Mouse (Mus musculus) thymus, postnatal 4 days (tissue): ENCODE results near the gene Socs4.
A peak's percentile ranks its signal among the peaks of the same experiment; 100 is the strongest.

ENCODE experiments used
- DNase-seq: peaks from one replicate; pipeline ENCODE4 v3.0.0; 2021

Socs4 gene

DNA sequence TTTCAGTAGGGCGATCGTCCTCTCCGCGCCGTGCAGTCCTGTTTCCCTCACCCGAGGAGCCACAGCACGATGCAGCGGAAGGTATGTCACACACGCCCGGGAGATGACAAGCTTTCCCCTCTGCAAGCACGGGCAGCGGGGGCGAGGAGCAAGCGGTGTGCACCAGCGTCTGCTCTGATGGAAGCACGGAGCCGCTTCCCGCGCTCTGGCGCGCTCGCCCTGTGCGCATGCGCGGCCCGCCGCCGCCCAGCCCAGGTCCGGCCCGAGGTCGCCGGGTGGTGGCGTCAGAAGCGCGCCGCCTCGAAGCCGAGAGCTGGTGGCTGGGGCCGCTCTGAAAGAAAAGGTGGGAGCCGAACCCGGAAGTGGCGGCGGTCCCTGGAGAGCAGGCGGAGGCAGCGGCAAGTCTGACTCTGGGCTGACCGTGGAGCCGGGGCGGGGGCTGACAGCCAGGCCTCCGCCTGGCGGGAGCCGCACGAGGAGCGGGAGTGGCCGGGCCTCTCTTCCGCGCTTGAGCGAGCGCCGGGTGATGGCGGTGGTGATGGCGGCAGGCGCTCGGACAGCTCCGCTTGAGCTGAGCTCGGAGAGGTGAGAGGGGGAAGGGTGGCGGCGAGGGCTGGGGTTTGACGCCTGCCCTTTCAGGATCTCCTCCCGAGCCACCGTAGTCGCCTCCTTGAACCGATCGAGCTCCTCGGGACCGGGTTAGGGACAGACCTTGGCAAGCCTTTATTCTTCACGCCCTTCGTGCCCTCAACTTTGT, at the start of gene Socs4, which contains the start of gene Wdhd1:
TSS of gene Socs4 (plus strand) at position 295 of the 757 bp plus-strand sequence.
TSS of gene Wdhd1 (minus strand) at position 221 of the 757 bp plus-strand sequence.
- DNase-seq = peak; percentile 97

DNA sequence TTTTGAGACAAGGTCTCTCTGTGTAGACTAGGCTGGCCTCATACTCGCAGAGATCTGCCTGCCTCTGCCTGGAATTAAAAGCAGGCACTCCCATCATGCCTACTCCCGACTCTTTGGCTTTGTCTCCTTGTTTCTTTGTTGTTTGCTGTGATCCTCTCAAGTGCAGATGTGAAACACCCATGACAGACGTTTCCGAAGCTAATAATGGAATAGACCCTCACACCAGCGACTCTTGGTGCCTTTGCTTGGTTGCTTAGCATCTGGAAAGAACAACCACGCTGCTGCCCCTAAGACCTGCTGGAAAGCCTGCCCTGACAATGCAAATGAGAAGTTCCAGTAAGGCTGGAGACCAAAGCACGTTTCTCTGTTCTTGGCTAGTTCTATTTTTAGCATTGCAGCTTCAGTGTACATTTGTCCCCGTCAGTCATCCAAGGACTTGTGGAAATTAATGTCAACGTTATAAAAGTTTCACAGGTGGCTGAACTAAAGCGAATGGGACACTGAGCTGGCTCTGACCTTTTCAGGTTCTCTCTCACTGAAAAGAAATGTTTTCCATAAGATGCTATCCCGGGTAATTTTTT, 46.8 kb upstream of the Socs4 start:
- no peak for DNase-seq

DNA sequence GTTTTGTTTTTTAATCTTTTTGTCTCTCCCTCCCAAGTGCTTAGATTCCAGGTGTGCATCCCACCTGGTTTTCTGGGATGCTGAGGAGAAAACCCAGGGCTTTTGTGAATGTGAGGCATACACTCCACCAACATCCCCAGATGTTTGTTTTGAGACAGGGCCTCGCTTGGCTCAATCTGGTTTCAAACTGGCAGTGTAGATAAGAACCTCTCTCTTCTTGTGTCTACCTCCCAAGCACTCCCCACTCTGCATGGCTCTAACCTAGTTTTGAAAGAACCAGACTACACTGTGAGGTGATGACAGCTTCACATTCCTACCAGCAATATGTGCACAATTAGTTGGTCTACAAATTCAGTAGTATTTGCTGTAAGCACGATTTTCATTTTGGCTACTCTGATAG, 43.1 kb upstream of the Socs4 start:
- no peak for DNase-seq

DNA sequence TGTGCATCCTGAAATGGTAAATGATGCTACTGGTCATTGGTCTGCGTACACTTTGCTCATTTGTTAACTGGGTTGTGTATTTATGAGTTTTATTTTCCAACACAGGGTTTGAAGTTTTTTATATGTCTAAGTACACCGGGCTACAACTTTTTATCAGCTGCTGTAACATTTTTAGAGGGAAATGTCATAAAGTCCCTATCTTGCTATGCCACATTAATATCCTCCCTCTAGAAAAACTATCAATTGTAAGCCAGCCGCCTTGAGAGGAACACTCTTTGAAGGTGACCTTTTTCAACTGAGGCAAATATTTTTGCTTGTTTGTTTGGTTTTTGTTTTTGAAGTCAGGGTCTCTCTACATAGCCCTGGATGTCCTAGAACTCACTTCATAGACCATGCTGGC, 42.7 kb upstream of the Socs4 start:
- DNase-seq = no peak

DNA sequence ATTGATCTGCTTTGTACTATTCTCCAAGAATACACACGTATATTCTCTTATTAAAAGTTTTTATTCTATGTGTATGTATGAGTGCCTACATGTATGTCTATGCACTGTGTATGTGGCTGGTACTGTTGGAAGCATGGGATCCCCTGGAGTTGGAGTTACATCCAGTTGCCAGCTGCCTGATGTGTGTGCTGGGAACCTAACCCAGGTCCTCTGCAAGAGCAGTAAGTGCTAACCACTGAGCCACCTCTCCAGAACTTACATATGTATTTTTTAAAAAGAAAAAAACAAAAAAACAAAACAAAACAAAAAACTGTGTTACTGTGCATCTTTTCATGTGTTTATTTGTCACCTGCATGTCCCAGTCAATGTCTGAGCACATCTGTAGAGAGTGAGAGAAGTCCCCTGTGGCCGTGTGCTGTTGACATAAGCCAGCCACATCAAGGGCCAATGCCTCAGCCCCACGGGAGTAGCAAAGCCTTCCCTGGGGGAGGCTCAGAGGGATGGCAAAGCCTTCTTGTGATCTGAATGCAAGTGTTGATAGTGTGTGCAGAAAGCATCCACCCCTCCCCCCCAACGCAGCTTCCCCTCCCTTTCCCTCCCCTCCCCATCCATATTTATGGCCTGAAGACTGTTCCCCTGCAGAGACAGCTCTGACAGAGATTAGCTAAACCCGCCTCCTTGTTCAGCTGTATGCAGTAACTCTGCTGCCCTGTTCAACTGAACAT, 42.0 kb upstream of the Socs4 start:
- DNase-seq = no peak

DNA sequence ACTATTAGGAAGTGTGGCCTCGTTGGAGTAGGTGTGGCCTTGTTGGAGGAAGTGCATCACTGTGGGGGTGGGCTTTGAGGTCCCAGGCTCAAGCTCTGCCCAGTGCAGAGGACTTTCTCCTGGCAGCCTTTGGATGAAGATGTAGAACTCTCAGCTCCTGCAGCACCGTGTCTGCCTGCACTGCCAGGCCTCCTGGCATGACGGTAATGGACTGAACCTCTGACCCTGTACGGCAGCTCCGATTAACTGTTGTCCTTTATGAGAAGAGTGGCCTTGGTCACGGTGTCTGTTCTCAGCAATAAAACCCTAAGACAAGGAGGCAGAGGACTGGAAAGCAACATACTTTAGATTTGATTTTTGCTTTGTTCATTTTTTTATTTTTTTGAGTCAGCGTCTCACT, 40.2 kb upstream of the Socs4 start:
- DNase-seq = no peak

DNA sequence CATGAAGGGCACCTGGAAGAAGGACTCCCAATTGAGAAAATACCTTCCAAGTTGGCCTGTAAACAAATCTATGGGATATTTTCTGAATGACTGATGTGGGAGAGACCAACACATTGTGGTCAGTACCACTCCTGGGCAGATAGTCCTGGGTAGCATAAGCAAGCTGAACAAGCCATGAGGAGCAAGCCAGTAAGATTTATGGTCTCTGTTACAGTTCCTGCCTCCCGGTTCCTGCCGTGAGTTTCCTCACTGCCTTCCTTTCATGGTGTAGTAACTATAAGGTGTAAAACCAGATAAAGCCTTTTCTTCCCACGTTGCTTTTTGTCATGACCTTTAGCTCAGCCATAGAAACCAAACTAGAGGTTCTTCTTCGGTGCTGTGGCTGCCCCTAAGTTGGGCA, 39.4 kb upstream of the Socs4 start:
- no peak for DNase-seq

DNA sequence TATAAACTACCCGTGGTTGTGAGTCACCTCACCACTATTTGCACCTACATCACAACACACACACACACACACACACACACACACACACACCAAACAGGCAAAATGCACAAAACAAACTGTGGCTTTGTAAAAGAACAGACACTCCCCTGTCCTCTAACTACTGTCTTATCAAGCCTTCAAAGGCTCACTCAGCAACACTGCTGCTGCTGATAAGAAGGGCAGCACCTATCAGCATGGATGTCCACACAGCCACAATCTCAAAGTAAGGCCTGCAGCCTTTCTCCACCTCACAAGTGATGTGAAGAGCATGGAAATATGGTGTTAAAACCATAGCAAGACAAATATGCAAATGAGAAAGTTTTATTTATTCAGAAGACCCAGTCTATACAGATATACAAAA, 36.1 kb upstream of the Socs4 start:
- no peak for DNase-seq

DNA sequence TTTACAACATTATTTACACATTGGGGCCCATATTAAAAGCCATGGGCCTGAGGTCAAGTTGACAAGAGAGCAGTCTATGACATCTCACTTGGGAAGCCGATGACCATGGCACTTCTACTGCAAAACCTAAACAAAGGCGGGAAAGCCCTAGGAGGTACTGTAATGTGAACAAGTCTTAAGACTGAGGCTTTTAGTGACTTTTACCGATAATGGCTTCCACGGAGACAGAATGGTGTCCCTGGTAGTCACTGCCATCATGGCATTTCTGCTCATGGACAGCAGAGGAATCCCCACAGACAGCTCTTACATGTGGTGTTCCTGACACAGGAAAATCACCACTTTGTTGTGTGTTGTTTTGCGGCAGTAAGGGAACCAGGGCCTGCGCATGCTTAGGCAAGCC, 35.7 kb upstream of the Socs4 start:
- no peak for DNase-seq

DNA sequence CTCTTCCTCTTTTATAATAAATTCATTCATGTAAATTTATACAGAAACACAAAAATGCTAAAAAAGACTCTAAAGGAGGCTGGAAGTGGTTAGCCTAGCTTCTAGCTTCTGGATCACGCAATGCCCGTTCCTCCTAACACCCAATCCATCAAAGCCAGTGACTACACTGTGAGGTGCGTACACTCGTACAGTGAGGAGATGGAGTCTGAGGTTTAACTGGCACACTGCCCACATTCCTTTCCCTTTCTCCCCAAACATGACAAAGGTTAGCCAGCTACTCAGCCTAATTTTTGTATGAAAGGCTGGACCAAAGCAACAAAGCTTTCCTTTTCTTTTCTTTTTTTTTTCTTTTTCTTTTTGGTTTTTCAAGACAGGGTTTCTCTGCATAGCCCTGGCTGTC, 34.0 kb upstream of the Socs4 start:
- no peak for DNase-seq

DNA sequence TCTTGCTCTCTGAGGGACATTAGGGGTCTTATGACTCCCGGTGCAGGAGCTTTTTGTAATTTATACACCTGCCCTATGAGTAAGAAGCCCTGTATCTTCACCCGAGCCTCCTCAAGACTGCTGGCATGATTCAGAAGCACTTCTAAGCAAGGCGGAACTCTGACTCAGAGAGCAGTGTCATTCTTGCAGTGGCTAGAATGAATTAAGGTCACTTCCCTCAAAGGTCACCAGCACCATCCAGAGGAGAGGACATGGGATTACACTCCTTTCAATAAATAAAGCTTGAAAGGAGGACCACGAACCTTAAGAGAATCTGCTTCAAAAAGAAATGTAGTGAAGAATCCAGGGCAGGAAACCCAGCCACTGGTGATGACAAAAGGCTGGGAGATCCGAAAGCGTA, 26.9 kb upstream of the Socs4 start:
- DNase-seq = no peak

DNA sequence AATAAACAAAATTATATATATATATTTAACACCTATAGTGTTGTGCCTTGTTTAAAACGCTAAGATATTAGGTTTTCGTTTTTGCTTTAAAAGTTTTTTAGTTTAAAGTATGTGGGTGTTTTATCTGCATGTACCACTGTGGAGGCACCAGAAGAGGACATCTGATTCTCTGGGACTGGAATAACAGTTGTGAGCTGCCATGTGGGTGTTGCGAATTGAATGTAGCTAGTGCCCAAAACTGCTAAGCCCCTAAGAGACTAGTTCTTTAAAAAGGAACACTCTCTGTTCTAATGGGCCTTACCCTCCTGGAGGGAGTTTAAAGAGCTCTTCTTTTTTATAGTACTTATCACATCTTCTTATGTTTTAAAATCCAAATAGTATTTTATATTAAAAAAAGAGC, 11.9 kb upstream of the Socs4 start:
- no peak for DNase-seq

DNA sequence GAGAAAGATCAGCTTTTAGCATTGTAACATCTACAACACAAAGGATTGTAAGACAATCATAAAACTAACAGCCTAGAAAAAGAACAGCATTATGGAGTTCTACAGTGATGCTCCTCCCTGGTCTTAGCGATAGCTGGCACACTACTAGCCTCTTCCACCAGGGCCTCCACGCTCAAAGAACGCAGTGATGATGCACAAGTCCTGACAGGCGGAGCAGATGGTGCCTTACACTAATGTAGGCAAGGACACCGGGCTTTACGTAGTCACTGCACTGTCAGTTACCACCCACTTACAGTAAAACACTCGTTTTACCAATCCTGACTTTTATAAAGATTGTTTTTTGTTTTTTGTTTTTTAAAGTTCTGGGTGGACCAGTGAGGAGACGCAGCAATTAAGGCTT, 10.9 kb upstream of the Socs4 start:
- no peak for DNase-seq

DNA sequence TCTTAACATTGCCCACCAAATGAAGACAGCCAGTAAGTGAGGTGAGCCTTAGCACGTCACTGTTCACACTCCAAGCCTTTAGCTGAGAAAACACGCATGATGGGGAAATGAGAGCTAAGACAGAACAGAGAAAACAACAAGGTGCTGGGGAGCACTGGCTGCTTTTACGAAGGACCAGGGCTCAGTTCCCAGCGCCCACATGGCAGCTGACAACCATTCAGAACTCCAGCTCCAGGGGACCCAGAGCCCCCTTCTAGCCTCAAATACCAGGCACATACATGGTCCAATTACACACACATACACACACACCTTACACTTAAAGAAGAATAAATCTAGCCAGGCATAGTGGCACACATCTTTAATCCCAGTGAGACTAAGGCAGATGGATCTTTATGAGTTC, 7.7 kb upstream of the Socs4 start:
- no peak for DNase-seq

DNA sequence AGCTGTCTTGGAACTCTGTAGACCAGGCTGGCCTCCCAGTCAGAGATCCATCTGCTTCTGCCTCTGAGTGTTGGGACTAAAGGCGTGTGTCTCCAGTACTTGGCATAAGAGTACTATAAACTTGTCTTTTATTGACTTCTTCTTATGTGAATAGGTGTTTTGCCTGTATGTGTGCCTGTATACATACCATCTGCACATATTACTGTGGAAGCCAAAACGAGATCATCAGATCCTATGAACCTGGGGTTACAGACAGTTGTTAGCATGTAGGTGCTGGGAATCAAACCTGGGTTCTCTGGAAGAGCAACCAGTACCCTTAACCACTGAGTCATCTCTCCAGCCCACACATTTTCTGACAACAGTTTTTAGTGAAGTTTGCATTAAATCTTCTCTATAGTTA, 7.0 kb upstream of the Socs4 start:
- no peak for DNase-seq

DNA sequence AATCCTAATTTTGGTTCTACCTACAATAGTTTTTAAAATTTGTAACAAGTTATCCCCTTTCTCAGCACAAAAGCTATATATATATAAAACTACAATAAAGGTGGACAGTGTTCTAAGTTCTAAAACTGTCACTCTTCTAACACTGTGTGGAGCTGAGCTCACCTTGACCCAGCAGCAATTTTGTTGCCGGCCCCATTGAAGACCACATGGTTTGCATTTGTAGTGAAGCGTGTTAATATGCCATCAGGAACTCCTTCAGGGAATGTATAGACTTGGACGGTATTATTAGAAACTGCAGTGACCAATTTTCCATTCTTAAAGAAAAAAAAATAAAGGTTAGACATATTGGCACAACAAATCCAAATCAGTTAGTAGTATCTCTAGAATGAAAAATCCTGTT, 3.0 kb upstream of the Socs4 start:
- no peak for DNase-seq

DNA sequence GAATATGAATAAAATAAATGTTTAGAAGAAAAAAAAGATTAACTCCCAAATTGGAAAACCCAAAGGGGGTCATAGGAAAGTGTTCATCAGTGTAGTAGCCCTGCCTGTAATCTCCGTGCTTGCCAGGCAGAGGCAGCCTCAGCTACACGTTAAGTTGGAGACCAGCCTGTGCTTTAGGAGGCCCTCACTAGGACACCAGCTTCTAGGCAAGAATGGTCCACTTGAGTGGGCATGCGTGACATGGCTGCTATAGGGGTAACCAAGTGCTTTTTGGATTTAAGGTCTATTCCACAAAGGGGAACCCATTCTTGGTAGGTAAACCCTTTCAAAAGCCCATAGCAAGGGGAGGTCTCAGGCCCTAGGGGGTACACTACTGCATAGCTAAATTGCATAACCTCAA, 1.3 kb upstream of the Socs4 start:
- DNase-seq = peak; percentile 16

DNA sequence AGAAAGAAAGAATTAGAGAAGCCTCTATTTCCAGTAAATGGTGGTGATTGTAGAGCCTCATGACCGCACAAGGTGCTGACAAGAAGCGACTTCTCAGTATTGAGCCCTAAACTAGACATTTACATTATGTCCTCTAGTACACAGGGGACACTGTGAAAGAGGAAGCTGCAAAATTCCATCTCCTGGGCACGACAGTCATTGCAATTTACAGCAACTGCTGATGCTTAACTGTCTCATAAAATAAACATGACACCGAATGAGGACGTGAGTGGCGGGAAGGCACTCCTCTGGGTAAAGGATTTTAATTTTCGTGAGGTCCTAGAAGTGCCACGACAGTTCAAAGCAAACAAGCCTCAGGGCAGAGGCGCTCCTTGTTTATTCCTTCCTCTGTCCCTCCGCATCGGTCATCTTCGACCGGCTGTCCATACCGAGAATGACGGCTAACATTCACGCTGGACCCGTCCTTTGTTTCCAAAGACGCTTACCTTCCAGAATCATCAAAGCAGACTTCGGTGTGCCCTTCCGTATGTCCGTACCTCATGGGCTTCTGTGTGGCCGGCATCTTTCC, 611 bp upstream of the Socs4 start:
- DNase-seq = no peak

DNA sequence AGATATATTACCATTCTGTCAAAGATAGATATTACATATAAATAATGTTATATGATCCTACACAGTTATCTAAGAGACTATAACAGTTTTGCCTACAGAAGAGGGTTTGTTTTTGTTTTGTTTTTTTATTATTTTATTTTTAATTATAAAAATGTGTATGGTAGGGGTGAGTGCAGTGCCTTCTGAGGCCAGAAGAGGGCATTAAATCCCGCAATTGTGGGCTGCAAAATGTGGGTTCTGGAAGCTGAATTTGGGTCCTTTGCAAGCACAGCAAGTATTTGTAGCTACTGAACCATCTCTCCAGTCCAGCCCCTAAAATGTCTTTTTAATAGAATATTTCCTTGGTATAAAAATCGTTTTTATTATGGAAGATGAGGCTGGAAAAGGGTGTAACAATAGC, 2.3 kb downstream of the Socs4 start:
- no peak for DNase-seq

DNA sequence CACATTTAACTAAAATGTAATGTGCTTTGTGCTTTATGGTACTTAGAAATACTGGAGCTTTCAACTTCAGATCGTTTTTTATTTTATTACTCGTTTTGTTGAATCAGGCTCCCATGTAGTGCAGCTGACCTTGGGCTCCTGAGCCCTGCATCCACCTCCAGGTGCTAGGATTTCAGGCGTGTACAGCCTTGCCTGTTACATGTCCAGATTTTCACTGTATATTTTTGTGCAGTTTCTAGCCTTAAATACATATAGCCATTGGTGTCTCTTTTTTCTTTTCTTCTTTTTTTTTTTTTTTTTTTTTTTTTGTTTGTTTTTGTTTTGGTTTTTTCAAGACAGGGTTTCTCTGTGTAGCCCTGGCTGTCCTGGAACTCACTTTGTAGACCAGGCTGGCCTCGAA, 4.8 kb downstream of the Socs4 start:
- DNase-seq = no peak

DNA sequence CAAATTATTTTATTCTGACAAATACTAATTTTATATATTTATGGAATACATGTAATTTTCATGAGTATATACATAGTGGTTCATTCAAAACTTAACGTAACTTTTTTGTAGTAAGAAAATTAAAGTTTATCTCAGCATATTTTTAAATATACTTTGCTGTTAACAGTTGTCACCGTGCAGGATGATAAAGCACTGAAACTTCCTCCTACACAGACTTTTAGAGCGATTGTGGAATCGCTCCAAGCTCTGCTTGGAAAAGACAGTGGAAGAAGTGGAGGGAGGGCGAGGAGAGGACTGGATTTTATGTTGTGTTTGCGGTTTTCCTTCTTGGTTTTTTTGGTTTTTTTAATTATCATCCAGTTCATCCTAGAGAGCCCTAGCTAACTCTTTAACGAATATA, 6.8 kb downstream of the Socs4 start:
- no peak for DNase-seq

DNA sequence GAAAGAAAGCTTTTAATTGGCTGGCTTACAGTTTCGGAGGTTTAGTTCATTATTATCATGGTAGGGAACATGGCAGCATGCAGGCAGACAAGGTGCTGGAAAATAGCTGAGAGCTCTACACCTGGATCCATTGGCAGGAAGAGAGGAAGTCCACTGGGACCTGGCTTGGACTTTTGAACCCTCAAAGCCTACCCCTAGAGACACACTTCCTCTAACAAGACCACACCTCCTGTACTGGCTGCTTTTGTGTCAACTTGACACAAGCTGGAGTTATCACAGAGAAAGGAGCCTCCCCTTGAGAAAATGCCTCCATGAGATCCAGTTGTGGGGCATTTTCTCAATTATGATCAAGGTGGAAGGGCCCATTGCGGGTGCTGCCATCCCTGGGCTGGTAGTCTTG, 8.5 kb downstream of the Socs4 start:
- DNase-seq = no peak

DNA sequence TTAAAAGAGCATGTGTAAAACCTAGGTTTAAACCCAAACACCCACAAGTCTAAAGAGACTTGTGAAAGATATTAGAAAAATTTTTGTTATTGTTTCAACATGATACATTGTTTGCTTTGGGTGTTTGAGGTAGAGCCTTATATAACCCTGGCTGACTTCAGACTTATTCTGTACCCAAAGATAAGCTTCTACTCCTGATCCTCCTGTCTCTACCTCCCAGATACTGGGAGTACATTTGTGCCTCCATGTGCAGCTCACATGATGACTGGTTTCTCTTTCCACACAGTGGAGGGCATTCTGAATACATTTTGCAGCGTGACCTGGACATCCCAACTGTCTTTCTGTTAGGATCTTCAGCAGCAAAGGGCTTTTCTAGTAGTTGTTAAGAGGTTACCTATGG, 9.5 kb downstream of the Socs4 start:
- DNase-seq = no peak

DNA sequence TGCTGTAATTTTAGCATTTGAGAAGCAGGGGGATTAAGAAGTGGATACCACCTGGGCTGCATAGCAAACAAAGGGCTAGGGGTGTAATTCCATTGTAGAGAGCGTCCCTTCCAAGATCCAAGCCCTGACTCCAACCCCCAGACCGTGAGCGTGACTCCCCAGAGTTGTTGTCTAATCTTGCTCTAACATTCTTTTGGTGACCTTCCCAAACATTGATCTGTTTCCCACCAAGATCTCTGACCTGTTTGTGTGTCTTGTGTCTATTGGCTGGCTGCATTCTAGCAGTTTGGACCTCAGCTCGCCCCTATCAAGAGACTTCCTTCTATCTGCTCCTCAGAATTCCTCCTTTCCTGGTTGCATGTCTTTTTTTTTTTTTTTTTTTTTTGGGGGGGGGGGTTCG, 10.3 kb downstream of the Socs4 start:
- no peak for DNase-seq
